Mouse (Mus musculus) kidney, adult 2 months (tissue): Measurements from ENCODE around the gene Phospho1.

Source experiments
- CTCF ChIP-seq: fragments of 200-500 bp; conservative IDR thresholded peaks from 2 replicates; pipeline ENCODE4 v1.5.1; 2011; ENCODE audit warnings: low read depth, mild to moderate bottlenecking, control low read depth, low read length, moderate library complexity, mixed read lengths; ENCODE audit not compliant: insufficient read depth, insufficient read length
- POLR2A ChIP-seq: fragments of 200-500 bp; IDR thresholded peaks from one replicate; pipeline ENCODE4 v1.6.1; 2011; ENCODE audit warnings: low read depth, low read length, control low read depth

GRCm38 (mm10) chr11:95834742-95835710 lies 10.7 kb downstream of the Phospho1 start:
- TF ChIP-seq CTCF (no peak), POLR2A (no peak)
